Mouse (Mus musculus) erythroblast, embryonic 14.5 days (primary cell): ENCODE results near the gene Trabd2b.

Experiments
- GATA1 ChIP-seq: IDR thresholded peaks from 2 replicates; pipeline ENCODE4 v1.6.1; 2012; ENCODE audit warnings: low read length, inconsistent platforms, mixed read lengths
- TAL1 ChIP-seq: IDR thresholded peaks from 3 replicates; pipeline ENCODE4 v1.6.1; 2012; ENCODE audit warnings: low read length, inconsistent platforms, mixed read lengths

GRCm38 (mm10) chr4:114568081-114568605 is 161.6 kb downstream of the Trabd2b start:
- TF ChIP-seq GATA1 (no peak), TAL1 (no peak)
